Mouse (Mus musculus) ovary, postnatal 10 days (tissue): Measurements from ENCODE around the gene Caskin2.
A peak's percentile ranks its signal among the peaks of the same experiment; 100 is the strongest.

Source experiments
- DNase-seq: peaks from one replicate; pipeline ENCODE4 v3.0.0; 2022; ENCODE audit warnings: low spot score

Caskin2 gene

GRCm38 (mm10) chr11:115830550-115831325 is 17.3 kb upstream of the Caskin2 start:
- no peak for DNase-seq

GRCm38 (mm10) chr11:115829036-115829435 is 15.6 kb upstream of the Caskin2 start:
- DNase-seq = no peak

- DNase-seq = no peak
Measured at GRCm38 (mm10) chr11:115827624-115828023, 14.2 kb upstream of the Caskin2 start.

GRCm38 (mm10) chr11:115826487-115826886 is 13.0 kb upstream of the Caskin2 start:
- no peak for DNase-seq

GRCm38 (mm10) chr11:115824813-115825212 is 11.4 kb upstream of the Caskin2 start:
- no peak for DNase-seq

- peak; percentile 49 for DNase-seq
Measured at GRCm38 (mm10) chr11:115823774-115824740, 10.6 kb upstream of the Caskin2 start, which contains the start of gene Llgl2. Gene Llgl2 (plus strand): TSS chr11:115824049.

- no peak for DNase-seq
Measured at GRCm38 (mm10) chr11:115821001-115821400, 7.6 kb upstream of the Caskin2 start.

GRCm38 (mm10) chr11:115819915-115820623 is 6.6 kb upstream of the Caskin2 start:
- DNase-seq = no peak

GRCm38 (mm10) chr11:115817331-115817730 is 3.9 kb upstream of the Caskin2 start:
- no peak for DNase-seq

- DNase-seq = peak; percentile 74
Measured at GRCm38 (mm10) chr11:115814605-115815450, 1.4 kb upstream of the Caskin2 start, which contains the start of gene Tsen54. Gene Tsen54 (plus strand): TSS chr11:115814724.

GRCm38 (mm10) chr11:115812533-115813420 is 662 bp downstream of the Caskin2 start:
- no peak for DNase-seq

GRCm38 (mm10) chr11:115812095-115812494 is 1.3 kb downstream of the Caskin2 start:
- DNase-seq = no peak

- no peak for DNase-seq
Measured at GRCm38 (mm10) chr11:115811381-115812093, 1.9 kb downstream of the Caskin2 start.

GRCm38 (mm10) chr11:115810377-115810776 is 3.1 kb downstream of the Caskin2 start:
- no peak for DNase-seq

- DNase-seq = no peak
Measured at GRCm38 (mm10) chr11:115809311-115809781, 4.1 kb downstream of the Caskin2 start.

GRCm38 (mm10) chr11:115808696-115809310 is 4.6 kb downstream of the Caskin2 start:
- DNase-seq = no peak

- no peak for DNase-seq
Measured at GRCm38 (mm10) chr11:115807971-115808370, 5.5 kb downstream of the Caskin2 start.

GRCm38 (mm10) chr11:115807306-115807705 is 6.1 kb downstream of the Caskin2 start:
- no peak for DNase-seq

- no peak for DNase-seq
Measured at GRCm38 (mm10) chr11:115806154-115806553, 7.3 kb downstream of the Caskin2 start.
